Mouse (Mus musculus) lung, postnatal 10 days (tissue): ENCODE measurements around the gene Rln3.

Experiments used
- DNase-seq: peaks from one replicate; pipeline ENCODE4 v3.0.0; 2021

Gene Rln3

GRCm38 (mm10) chr8:83994030-83994429 lies 50.8 kb downstream of the Rln3 start:
- no peak for DNase-seq
